Mouse (Mus musculus) thymus, postnatal 14 days (tissue): ENCODE results near the gene D930048N14Rik.
A peak's percentile ranks its signal among the peaks of the same experiment; 100 is the strongest.
"Not testable (repeated sequence)": the region's sequence is repeated elsewhere in the genome, so short reads cannot be mapped to it uniquely, and the experiment has no call there.

ENCODE experiments used
- DNase-seq: peaks from one replicate; pipeline ENCODE4 v3.0.0; 2021

D930048N14Rik gene

DNA sequence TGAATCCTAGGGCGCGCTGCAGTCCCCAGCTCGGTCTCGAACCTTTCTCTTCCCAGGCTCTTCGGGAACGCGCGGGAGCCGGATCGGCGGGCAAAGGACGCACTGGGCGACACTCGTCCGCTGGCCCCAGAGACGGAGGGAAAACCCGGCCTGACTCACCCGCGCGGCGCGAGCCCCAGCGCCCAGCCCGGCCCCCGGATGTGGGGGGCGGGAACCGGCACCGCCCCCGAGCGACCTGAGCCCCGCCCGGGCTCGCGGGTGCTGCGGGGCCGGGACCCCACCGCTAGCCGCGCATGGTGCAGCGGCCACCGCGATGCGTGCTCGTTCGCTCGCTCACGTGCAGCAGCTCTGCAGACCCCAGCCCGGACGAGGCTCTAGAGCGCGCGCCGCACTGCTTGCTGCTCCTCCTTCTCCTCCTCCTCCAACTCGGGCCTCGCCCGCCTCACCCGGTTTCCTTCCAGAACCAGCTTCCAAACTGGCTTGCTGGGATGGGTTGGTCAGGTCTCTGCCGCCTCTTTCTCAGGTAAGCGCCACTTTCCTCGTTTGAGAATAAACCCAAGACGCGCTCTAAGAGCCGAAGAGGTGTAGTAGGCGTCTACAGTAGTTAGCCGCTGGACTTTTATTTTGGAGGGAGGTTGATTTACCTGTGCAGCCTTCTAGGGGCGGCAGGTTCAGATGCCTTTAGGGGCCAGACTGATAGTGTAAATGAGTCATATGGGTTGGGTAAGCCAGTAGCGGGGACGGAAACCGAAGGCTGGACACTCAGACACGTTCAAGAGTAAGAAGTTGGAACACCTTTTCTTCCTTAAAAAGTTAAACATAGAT lies at the start of gene D930048N14Rik, which contains the start of gene N4bp3:
Gene D930048N14Rik, plus strand, starts transcription at position 264 of the 825 bp plus-strand sequence.
Gene N4bp3, minus strand, starts transcription at position 152 of the 825 bp plus-strand sequence.
- DNase-seq: peak; percentile 83

- no peak for DNase-seq
Observed at GRCm38 (mm10) chr11:51602253-51602652, 48.5 kb upstream of the D930048N14Rik start.

DNA sequence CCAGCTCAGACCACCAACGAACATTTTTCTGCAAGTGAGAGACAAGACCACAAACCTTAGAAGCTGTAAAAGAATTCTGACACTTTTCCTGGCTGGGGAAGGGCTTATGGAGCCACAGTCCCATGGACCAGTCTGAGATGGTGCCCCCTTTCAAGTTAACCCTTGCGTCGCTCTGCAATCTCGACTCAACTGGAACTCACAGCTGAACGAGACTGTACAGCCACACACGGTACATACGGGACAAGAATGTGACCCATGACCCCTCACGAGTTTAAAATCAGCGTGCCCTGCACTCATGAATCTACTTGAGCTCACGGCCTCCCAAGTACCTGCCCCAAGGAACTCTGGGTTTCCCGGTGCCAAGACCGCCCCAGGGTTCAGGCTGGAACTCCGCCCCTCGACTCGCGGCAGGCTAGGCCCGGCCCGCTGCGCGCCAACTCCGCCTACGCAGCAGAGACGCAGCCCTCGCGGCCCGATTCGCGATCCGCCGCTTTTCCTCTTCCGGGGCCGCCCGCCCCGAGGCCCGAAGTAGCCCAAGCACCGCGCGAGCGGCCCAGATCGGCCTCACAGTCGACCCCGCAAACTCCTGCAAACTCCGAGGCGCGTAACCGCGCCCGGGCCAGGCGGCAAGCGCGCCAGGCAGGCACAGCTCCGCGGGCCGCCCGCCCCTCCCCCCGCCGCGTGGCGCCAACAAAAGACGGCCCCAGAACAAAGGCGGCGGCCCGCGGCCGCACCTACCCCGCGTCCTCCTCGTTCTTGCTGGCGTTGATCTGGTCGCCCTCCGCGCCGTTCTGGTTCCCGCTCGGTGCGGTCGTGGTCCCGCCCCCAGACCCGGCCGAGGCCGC lies 44.9 kb upstream of the D930048N14Rik start:
- DNase-seq: peak; percentile 91

GRCm38 (mm10) chr11:51606447-51607095 lies 44.2 kb upstream of the D930048N14Rik start, which contains the start of gene Hnrnpab:
Hnrnpab (minus strand) TSS chr11:51606847.
- peak; percentile 97 for DNase-seq

- no peak for DNase-seq
Observed at GRCm38 (mm10) chr11:51607096-51607738, 43.5 kb upstream of the D930048N14Rik start.

DNA sequence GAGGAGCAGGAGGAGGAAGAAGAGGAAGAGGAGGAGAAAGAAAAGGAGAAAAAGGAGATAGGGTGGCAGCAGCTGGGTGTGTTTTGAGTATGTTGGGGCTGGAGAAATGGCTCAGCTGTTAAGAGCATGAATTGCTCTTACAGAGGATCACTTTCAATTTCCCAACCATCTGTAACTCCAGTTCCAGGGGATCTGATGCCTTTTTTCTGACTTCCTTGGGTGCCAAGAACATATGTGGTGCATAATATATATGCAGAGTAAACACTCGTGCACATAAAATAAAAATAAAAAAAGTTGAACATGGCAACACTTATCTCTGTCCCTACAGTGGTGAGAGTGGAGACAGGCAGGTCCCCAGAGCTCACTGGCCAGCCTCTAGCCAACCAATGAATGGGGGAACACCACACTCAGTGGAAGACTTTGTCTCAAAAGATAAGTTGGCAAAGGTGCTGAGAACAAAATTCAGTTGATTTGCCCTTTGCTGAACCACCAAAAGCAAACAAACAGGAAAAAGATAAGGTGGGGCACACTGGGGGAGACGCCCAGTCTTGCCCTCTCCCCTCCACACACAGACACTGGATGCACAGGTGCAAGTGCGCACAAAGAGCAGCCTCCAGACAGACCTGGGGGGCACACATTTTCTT lies 41.4 kb upstream of the D930048N14Rik start:
- peak; percentile 47 for DNase-seq

DNA sequence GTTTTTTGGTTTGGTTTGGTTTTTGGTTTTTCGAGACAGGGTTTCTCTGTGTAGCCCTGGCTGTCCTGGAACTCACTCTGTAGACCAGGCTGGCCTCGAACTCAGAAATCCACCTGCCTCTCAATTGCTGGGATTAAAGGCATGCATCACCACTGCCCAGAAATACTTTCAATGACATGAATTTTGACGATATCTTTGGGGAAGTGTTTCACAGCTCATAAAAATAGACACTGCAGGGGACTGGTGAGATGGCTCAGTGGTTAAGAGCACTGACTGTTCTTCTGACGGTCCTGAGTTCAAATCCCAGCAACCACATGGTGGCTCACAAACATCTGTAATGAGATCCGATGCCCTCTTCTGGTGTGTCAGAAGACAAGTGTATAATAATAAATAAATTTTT lies 40.8 kb upstream of the D930048N14Rik start:
- DNase-seq: not testable (repeated sequence)

GRCm38 (mm10) chr11:51614256-51614655 lies 36.5 kb upstream of the D930048N14Rik start:
- DNase-seq: no peak

DNA sequence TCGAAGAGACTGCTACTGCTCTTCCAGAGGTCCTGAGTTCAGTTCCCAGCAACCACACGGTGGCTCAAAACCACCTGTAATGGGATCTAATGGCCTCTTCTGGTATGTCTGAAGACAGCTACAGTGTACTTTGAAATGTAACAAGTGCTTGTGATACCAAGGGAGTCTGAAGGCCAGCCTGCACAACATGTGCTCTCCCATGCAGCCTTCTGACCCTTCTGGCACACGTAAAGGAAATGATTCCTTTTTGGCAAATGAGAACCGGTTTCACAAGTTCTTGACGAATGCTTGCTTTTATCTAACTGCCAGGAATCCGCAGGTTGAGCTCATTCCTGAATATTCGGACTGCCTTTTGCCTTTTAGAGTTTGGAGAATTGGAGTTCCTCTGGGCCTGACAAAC lies 35.6 kb upstream of the D930048N14Rik start:
- no peak for DNase-seq

DNA sequence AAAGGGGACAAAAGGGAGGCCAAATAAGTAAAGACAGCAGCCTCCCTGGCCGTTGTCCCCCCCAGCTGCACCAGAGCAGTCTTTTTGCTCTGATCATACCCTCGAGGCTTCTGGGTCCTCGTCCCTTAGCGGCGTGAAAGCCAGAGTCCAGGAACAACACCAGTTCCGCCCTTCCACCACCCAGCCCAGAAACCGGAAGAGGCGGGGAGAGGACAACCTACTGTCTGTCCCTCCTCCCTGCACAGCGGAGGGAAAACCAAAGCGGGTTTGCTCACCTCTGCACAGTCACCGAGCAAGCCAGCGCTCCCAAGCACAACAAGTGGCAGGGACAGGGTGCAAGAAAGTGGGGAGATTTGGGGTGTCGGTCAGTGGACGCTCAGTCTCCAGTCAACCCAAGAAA lies 35.2 kb upstream of the D930048N14Rik start:
- DNase-seq: peak; percentile 75

DNA sequence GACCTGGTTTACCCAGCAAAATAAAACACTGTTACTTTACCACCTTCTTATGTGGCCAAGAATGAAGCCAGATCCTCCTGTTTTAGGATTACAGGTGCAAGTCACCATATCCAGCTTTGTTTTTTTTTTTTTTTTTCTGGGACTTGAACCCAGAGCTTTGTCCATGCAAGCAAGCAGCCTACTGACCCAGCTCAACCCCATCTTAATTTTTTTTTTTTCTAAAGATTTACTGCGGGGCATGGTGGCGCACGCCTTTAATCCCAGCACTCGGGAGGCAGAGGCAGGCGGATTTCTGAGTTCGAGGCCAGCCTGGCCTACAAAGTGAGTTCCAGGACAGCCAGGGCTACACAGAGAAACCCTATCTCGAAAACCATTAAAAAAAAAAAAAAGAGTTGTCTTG lies 34.6 kb upstream of the D930048N14Rik start:
- not testable (repeated sequence) for DNase-seq

- peak; percentile 85 for DNase-seq
Observed at GRCm38 (mm10) chr11:51617693-51618092, 33.1 kb upstream of the D930048N14Rik start.

- DNase-seq: no peak
Observed at GRCm38 (mm10) chr11:51618894-51619408, 31.8 kb upstream of the D930048N14Rik start.

- peak; percentile 87 for DNase-seq
Observed at GRCm38 (mm10) chr11:51619409-51620060, 31.2 kb upstream of the D930048N14Rik start, which contains the start of gene Nhp2. Nhp2 (plus strand) TSS chr11:51619735.

DNA sequence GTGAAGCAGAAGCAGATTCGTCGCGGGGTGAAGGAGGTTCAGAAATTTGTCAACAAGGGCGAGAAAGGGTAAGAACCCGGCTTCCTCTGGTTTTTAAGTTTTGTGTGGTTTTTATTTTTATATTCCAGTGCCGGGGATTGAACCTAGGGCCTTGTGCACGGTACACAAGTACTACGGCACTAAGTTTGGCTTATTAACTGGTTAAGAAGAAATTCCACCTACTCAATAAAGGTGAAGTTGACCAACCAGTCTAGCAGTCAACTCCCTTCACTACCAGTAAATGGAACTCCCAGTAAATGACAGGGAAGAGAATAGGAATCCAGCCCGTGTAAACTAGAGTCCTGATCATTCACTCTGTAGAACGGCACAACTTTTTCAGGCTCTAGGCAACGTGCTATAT lies 30.7 kb upstream of the D930048N14Rik start:
- DNase-seq: no peak

- no peak for DNase-seq
Observed at GRCm38 (mm10) chr11:51621776-51622175, 29.0 kb upstream of the D930048N14Rik start.

DNA sequence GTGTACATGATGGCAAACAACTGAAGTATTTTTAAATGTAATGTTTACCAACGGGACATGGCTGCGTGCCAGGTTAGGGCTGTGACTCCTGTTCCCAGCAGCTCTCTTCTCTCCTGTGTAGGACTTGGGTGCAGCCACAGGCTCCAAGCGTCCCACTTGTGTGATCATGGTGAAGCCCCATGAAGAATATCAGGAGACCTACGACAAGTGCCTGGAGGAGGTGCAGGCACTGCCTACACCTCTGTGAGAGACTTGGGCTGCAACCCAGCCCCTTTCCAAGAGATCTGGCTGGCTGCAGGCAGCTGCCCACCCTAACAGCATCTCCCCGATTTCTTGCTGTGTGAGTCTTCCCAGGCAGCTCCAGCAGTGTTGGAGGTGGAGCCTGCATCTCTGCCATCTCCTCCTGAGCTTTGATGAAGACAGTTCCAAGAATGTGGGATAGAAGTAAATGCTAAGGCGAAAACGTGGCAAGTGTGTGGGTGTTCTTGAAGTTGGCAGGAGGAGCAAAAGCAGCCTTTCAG lies 27.7 kb upstream of the D930048N14Rik start:
- no peak for DNase-seq

DNA sequence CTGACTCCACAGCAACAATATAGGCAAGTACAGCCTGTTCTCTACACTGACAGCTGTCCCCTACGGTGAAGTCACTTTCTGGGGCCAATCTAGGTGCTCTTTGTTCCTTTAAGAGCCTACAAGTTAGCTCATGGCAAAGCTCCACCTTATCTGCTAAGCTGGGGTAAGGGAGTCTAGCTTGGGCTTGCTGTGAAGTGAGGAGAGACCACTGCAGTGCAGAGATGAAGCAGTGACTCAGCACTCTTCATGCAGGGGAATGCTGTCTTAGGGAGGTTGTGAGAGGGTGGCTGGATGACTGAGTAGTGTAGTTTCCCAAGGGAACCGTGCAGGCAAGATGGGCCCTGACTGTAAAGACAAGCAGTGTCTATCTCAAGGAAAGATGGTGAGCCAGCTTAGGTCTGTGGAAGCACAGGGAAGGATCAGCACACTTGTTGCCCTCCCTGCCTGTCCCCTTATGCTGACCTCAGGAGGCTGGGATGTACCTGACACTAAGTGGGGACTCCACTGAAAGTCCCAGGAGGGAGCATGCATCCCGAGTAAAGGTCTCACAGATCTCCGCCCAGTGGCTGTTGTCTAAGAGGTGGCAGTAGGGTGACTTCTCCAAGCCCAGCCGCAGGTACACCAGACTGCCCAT lies 25.4 kb upstream of the D930048N14Rik start:
- DNase-seq: no peak

DNA sequence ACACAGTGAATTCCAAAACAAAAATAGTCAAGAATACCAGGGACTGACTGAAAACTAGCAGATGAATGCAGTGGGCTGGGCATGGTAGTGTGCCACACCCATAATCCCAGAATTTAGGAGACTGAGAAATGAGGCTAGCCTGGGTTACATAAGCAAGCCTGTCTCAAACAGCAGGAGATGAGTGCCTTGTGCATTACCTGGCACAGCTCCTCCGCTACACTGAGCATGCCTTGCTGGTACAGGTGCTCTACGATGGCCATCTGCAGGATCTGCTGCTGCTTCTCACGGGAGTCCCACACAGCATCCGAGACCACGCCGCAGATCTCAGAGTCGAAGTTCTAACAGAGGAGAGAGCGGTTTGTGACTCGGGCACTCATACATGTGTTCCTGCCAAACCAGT lies 23.3 kb upstream of the D930048N14Rik start:
- no peak for DNase-seq

- DNase-seq: no peak
Observed at GRCm38 (mm10) chr11:51627907-51628306, 22.8 kb upstream of the D930048N14Rik start.
